Mouse (Mus musculus) c-Kit-negative CD71-positive TER-119-positive erythroid progenitor cells, embryonic 14.5 days (primary cell): ENCODE data around the gene Avp.
"Not testable (repeated sequence)": the region's sequence is repeated elsewhere in the genome, so short reads cannot be mapped to it uniquely, and the experiment has no call there.

Experiments
- DNase-seq: peaks from one replicate; pipeline ENCODE4 v3.0.0-alpha.2; 2013; ENCODE audit warnings: low read depth, low spot score

Gene Avp

DNA sequence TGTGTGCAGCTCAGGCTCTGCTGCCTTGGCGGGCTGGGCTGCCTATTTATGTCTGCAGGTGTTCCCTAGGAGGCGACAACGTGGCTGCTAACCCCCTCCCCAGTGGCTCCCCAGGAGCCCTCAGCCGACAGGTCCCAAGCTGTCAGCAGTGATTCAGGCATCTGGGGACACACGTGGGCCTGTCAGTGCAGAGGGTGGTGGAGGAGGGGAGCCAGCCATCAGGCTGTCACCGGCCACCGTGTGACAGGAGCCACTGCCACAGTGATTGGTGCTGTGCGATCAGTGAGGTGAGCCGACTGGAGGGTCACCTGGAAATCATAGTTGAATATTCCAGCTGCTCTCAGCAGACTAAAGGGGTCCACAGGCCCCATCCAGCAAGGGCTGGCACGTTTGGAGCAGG lies at the start of gene Avp:
Gene Avp (minus strand): TSS at position 3 of the 400 bp plus-strand sequence.
- DNase-seq = no peak

DNA sequence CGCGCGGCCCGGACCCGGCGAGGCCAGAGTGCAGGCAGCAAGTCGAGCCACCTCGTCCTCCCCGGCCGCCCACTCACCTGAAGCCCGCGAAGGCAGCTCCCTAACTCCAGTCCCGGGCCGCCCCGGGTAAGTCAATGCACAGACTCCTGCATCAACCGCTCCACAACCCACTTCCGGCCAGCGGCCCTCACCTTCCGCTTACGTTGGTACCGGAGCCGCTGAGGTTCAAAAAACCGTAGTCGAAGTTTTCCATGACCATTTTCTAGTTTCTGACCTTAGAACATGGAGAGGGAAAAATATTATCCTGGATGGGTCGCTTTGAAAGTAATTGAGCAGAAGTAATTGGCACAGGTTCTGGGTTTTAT lies 47.5 kb upstream of the Avp start, which contains the start of the genes Fastkd5 and Ubox5:
Gene Fastkd5 (minus strand): TSS at position 189 of the 365 bp plus-strand sequence.
Gene Ubox5 (minus strand): TSS at position 200 of the 365 bp plus-strand sequence.
- DNase-seq = peak; percentile 80

DNA sequence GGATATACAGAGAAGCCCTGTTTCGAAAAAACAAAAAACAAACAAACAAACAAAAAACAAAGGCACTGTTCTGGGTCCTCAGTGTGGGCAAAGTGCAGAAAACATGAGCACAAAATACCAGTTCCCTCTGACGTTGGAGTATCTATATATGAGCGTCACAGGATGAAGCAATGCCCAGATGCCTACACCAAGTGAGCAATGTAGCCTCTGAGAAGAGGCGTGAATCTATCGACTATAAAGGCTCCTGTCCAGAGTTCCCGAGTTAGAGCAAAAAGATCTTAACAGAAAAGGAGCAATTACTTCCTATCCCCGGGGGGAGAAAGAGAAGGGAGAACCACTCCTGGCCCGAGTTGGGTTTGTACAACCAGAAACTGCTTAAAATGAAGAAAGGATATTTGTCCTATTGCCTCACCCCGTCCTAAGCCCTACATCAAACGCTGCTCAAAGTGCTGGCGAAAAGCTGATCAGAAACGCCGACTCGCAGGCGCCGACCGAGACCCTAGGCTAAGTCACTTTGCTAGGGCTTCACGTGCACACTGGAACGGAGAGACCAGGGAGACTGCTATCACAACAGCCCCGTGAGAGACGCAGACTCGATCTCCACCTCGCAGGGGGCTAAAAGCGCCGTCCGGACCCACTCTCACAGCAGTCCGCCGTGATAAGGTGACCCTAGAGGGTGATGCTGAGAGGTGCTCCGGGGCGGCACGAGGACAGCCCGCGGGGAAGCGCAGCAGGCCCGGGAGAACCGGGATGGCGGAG lies 46.9 kb upstream of the Avp start:
- no peak for DNase-seq

DNA sequence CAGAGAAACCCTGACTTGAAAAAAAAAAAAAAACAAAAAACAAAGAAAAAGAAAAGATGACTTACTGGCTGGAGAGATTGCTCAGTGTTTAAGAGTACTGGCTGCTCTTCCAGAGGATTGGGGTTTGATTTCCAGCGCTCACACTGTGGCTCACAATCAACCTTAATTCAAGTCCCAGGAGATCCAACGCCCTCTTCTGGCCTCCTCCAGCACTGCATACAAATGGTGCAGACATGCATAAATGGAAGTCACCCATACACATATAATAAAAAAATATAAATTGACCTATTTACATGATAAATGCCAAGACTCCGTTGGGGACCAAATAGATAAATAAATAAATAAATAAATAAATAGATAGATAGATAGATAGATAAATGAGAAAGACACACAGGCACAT lies 46.1 kb upstream of the Avp start:
- no peak for DNase-seq

DNA sequence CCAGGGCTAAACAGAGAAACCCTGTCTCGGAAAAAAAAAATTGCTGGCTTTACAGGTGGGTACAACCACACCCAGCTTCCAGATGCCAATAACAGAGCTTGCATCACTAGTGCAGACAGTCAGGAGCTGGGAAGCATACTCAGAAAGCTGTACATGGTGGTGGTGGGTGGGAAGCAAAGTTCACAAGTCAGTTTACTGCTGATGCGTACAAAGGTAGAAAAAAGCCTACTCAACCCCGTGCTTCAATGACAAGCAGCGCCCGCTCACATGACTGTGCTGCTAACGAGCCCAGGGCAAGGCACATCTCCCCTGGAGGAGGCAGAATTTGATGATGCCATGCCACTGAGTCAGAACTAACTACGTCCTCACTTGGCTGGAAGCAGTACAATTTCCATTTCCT lies 36.6 kb upstream of the Avp start:
- no peak for DNase-seq

DNA sequence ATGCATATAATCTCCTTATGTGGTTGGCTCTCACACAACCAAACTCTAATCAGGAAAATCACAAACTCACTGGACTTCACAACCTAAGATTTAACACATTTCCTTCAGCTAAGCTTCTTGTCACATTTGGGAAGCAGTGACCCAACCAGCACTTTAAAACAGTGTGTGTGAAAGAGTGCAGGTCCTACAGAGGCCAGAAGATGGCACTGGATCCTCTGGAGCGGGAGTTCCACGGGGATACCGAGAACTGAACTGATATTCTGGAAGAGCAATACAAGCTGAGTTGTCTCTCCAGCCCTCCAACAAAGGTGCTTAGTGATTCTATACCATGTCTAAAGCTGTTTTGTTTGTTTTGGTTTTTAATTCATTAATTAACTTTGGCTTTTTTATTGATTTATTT lies 30.7 kb upstream of the Avp start:
- DNase-seq = no peak

DNA sequence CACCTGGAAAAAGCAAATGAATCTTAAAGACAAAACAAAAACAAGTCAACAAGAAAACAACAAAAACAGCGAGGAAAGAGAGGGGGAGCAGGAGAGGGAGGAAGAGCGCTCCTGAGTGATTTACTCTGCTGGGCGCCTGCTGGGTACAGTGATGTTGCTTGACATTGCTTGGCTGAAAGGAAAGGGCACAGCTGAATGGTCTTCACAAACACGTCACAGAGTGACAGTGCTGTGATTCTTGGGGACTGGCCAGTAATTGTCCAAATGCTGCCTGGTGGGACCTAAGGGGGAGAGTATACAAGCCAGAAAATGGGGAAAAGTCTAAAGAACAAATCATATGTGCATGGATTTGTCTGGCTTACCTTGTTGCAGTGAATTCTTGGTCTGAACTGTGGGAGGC lies 19.8 kb upstream of the Avp start:
- no peak for DNase-seq

DNA sequence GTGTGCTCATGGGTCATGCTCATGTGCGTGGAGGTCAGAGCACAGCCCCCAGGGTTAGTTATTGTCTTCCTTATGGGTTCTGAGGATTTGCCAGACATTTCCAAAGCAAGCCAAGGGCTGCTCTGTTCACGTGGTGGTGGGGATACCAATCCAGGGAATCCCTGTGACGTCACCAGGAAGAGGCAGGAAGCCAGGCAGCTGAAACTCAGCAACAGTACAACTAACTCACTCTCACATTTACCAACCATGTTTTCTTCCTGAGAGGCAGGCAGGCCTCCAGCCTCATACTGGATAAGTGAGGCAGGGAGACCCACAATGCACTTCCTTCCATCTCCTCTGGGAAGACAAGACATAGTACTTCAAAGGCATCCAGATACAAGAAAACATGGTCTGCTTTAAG lies 16.0 kb upstream of the Avp start:
- DNase-seq = no peak

DNA sequence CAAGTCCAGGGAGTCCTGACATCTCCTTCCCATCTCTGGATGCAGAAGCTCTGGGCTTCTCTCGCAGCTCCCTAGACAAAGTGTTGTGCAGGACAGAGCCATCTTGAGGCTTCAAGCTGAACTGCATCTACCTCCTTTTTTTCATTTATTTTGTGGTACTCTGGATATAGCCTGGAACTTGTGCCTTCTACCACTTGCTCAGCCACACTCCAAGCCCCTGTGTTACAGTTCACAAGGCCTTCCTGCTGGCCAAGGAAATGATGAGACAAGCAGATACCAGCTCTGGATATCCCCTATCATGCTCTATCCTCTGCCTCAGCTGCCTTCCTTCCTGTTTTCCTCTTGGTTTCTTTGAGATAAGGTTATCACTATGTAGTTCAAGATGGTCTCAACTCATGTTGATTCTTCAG lies 15.3 kb upstream of the Avp start:
- no peak for DNase-seq

DNA sequence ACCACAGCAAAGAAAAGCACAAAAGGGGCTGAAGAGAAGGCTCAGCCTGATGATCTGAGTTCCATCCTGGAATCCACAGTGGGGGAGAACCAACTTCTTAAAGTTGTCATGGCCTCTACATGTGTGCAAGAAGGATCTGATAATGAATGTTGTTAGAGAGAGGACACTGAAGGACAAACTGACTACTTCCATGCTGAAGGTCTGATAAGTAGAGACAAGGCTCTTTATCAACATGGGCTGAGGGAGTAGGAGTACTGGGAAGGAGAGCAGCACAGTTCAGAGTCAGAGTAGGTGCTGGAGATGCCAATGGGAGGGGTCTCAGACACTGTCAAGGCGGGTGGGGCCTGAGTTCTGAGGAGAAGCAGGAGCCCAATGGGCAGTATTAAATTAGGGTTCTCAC lies 13.2 kb upstream of the Avp start:
- DNase-seq = no peak

DNA sequence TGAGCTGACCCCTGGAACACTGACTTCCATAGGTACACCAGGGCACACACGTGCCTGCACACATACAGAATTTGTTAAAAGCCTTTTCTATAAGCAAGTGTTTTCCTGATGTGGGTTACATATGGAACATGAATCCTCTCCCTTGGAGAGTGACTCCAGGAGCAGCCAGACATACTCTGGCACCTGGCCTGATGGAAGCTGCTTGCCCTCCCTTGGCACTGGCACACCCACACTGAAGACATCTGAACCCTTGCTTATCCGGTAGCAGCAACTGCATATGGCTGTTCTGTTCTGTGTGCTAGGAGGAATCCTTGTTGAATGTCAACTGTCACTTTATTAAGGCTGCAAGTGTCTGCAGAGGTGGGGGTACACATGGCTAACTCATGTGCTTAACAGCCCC lies 8.7 kb upstream of the Avp start:
- DNase-seq = no peak

DNA sequence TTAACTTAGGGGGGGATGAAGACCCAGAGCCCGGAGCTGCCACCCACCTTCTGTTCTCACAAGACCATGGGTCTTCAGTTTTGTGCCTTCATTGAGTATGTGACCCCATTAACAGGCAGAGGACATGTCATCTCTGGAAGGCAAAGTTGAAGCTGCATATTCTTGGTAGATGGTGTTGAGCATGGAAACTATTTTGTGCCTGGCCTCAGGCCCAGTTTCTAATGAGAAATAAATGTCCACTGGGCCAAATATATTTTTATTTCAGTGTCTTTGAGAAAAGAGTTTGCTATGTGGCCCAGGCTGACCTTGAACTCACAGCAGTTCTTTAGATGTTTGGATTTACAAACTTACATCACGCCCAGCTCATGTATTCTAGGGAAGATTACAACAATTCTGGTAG lies 7.4 kb upstream of the Avp start:
- DNase-seq = no peak

DNA sequence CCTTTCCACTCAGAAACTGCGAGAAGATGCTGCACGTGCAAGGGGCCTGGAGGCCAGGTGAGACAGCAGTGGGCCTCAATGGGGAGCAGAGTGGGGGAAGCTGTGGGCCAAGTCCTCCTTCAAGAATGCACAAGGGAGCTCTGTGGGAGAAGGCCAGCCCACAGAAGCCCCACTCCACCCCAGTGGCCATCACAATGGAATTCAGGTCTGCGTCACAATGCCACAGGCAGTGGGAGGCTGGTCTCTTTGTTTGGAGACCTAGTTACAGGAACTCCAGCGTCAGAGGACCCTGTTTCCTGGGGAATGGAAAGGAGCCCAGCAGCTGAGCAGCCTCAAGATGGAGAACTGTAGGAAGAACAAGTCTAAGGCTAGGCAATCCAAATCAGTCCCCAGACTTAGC lies 6.8 kb upstream of the Avp start:
- DNase-seq = no peak

DNA sequence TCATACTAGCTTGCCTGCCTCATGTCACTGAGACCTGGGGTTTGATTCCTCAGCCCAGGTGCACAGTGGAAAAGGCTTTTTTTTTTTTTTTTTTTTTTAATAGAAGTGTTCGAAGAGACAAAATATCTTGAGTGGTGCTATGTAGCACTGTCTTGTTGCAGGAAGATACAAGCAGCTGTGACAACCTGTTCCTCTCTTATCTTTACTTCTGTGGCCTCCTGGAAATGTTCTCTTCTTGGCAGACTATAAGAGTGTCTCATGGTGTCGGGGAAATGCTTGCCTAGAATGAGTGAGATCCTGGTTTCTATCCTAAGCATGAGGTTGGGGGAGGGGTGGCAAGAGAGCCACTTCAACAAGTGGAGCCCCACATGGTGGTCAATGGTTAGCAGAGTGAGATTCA lies 6.0 kb upstream of the Avp start:
- DNase-seq = no peak

DNA sequence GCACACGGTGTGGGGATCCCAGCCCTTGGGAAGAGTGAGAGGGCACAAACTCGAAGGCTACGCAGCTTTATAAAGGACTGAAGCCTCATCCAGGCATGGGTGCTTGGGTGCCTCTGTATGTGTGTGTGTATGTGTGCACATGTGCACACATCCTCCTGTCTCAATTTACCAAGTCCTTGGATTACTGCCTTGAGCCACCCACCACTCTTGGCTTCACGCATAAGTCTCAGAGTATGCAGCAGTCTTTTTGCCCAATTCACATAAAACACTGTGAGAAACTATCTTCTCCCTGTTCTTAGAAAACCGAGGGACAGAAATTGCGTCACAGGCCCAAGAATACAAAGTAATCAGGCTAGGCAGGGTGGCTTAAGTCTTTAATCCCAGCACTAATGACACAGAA lies 3.7 kb upstream of the Avp start:
- no peak for DNase-seq

DNA sequence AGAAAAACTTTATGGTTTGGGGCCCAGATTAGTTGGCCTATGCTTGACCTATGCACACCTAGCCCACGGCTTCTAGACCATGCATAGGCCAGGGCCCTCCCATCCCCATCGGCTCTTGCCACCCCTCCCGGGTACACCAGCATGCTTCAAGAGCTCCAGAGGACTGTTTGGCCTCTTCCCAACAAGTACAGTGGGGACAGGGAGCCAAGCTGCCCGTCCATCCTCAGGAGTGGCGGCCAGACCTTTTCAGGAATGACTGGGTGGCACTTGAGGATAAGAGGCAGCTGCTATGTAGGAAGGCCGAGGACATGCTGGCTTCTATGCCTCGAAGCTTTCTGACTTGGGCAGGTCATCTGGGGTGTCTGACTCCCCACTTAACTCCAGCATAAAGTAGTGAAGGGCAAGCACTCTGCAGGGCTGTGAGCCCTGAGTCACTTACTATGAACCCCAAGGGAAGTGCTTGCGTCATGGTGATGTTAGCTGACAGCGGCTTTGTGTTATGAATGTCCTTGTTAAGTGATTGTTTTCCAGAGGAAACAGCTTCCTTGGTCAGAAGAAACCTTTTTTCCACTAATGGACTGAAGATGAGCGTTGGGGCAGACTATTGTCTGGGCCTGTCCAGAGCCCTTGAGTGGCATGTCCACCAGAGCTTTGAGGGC lies 1.7 kb upstream of the Avp start:
- no peak for DNase-seq

DNA sequence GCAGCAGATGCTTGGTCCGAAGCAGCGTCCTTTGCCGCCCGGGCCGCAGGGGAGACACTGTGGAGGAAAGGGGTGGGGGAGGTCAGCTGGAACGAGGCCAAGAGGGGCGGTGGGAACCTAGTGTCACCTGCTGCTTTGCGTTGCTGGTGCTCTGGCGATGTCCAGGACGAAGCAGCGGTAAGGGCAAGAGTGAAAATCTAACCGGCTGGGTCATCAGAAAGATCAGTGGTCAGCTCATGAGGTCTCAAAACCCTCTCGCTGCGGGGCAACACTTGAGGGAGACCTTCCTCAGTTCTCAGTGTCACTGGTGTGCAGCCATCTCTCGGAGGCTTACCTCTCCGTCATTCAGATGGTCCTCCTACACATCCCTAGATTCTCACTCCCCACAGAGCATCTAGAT lies 1.2 kb downstream of the Avp start:
- DNase-seq = no peak

DNA sequence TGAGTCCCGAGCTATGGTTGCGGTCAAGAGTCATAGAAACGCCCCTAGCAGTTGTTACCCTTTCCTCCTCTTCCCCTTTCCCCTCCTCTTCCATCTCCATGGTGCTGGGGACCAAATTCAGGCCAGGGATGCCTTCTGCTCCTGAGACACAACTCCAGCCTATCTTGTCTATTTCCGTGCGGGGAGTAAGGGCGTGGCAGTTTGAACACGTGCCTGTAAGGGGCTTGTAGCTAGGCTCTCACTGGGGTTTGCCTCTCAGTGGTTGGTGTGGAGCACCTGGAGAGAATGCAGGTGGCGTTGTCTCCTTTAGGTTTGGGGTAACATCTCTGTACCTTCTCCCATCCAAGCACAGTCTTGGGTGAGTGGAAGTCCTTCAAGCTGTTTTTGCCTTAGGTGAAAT lies 2.6 kb downstream of the Avp start:
- no peak for DNase-seq

DNA sequence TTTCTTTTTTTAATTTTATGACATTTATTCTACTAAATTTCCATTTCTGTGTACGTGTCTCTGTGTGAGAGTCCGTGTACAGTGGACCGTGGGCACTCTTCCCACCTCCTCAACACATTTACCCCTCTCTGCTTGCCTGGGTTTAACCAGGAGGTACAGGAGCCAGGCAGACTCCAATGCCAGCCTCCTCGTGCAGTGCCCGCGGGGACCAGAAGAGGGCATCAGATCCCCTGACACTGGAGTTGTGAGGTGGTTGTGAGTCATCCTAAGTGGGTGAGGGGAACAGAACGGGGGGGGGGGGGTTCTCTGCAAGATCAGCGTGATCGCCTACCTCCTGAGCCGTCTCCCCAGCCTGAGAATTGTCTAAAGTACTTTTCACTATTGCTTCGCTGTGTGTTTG lies 4.2 kb downstream of the Avp start:
- DNase-seq = no peak

DNA sequence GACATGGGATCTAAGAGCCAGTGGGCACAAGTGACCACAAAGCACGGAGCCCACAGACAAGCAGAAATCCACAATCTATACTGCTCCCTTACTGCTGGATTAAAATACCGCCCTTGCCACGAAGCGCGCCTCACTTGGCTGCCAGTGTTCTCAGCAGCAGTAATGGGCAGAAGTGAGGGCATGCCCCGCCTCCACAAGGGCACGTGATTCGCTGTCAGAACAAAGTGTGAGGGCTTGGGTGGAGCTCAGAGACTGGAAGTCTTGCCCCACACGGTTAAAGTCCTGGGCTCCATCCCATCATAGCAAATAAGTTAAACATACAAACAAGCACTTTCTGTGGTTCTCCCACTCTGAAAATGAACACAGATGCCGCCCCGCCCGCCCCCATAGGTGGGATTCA lies 4.7 kb downstream of the Avp start:
- DNase-seq = no peak

DNA sequence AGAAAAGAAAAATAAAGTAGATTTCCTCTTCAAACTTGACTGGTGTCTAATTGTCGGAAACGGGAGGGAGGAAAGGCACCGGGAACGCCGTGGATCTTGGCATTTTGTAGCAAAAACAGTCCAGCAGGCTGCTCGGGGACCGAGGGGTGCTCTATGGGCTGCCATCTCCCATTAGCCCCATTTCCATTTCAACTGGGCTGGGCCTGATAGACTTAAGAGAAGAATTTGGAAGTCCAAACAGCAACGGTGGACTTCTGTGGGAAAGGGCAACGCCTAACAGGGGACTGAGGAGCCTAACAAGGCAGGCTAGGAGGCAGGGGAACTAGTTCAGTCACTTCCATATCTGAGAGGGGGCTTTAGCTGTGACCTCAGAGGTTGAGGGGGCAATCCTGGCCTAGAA lies 5.3 kb downstream of the Avp start:
- no peak for DNase-seq

DNA sequence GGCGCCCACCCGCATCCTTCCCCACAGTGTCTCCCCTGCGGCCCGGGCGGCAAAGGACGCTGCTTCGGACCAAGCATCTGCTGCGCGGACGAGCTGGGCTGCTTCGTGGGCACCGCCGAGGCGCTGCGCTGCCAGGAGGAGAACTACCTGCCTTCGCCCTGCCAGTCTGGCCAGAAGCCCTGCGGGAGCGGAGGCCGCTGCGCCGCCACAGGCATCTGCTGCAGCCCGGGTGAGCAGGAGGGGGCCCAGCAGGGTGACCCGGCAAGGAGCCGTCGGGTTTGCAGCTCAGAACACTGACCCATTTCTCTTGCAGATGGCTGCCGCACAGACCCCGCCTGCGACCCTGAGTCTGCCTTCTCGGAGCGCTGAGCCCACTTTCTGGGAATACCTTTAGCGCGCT lies 5.8 kb downstream of the Avp start:
- not testable (repeated sequence) for DNase-seq

DNA sequence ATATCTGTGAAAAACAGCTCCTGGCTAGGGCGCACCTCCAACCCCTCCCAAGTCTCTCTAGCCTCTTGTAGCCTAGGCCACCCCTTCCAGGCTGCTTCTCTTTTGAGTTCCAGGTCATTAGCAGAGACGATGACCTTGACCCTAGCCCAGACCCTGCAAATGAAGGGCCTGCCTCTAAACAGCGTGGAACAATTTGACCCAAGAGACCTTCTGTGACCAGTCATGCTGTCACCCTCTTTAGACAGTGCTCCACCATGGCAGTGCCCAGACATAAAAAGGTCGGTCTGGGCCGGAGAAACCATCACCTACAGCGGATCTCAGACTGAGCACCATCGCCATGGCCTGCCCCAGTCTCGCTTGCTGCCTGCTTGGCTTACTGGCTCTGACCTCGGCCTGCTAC lies 6.5 kb downstream of the Avp start, which contains the start of gene Oxt:
Gene Oxt (plus strand): TSS at position 301 of the 400 bp plus-strand sequence.
- no peak for DNase-seq
